Mouse (Mus musculus): ENCODE measurements around the gene Pds5b.
"Not testable (repeated sequence)": the region's sequence is repeated elsewhere in the genome, so short reads cannot be mapped to it uniquely, and the experiment has no call there.

Pds5b gene

DNA sequence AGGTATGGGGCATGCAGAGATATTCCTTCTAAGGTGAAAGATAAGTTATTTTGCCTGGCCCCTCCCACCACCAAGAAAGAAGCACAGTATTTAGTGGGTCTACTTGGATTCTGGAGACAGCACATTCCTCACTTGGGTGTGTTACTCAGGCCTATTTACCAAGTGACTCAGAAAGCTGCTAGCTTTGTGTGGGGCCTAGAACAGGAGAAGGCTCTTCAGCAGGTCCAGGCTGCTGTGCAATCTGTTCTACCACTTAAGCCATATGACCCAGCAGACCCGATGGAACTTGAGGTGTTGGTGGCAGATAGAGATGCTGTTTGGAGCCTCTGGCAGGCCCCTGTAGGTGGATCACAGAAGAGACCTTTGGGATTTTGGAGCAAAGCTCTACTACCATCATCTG, 33.1 kb downstream of the Pds5b start:
- not testable (repeated sequence) for DNase-seq (ENCODE audit: low spot score)

DNA sequence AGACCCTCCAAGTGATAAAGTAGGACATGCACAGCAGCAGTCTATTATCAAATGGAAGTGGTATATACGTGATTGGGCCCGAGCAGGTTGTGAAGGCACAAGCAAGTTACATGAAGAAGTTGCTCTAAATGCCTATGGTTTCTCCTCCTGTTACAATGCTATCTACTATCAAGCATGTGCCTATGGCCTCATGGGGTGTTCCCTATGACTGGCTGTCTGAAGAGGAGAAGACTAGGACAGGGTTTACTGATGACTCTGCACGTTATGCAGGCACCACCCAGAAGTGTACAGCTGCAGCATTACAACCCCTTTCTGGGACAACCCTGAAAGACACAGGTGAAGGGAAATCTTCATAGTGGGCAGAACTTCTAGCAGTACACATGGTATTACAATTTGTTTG, 33.6 kb downstream of the Pds5b start:
- DNase-seq (ENCODE audit: low spot score), result not testable (repeated sequence)

- DNase-seq (ENCODE audit: low spot score), result no peak
These were observed 38.0 kb downstream of the Pds5b start for GRCm38 (mm10) chr5:150711503-150711902.

- no peak for DNase-seq (ENCODE audit: low spot score)
These were observed 39.9 kb downstream of the Pds5b start for GRCm38 (mm10) chr5:150713431-150713830.

DNA sequence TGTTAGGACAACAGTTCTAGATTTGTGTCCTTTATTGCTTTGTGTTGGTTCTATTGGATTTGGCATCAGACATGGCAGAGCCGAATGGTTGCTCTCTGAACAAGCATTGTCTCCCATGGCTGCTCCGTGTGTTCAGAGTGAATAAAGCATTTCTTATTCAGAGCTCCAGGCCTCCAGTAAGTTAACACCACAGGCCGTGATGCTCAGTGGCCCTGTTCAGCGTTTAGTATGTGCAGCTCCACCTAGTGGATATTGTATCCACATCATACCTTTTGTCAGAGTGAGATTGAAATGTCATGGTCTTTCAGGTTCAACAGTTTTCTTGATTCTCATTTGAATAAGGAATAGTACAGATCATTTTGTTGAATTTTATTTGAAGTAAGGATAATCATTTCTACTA, 44.2 kb downstream of the Pds5b start:
- DNase-seq (ENCODE audit: low spot score), result no peak

- DNase-seq (ENCODE audit: low spot score), result no peak
These were observed 51.1 kb downstream of the Pds5b start for GRCm38 (mm10) chr5:150724641-150725040.

GRCm38 (mm10) chr5:150737028-150737427, 63.5 kb downstream of the Pds5b start:
- DNase-seq (ENCODE audit: low spot score), result not testable (repeated sequence)

- DNase-seq (ENCODE audit: low spot score), result no peak
These were observed 65.8 kb downstream of the Pds5b start for GRCm38 (mm10) chr5:150739311-150739710.

DNA sequence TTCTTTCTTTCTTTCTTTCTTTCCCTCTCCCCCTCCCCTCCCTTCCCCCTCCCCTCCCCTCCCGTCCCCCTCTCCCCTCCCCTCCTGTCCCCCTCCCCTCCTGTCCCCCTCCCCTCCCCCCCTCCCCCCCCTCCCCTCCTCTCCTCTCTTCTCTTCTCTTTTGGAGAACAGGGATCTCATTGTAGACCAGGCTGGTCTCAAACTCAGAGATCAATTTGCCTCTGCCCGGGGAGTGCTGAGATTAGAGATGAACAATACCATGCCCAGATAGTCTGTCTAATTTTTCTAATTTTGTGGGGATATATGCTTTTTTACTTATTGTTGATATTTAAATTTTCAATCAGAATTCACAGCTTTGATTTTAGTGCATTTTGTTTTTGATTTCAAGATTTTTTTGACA, 67.1 kb downstream of the Pds5b start:
- no peak for DNase-seq (ENCODE audit: low spot score)

DNA sequence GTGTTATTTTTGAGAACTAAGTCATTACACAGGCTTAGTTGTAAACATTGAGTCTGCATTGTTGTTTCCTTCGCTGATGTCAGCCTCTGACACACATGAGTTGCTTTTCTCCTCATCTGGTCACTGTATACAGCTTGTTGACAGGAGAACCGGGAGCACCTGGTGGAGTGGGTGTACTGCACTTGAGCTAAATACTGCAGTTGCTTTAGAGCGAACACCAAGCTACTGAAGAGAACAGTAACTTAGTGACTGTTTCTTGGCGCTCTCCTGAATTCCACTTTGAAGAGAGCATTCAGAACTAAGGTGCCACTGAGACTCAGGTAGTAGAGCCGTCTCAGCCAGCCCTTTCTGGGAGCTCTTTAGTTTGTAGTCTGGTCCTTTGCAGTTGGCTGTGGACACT, 83.1 kb downstream of the Pds5b start:
- no peak for DNase-seq (ENCODE audit: low spot score)

- DNase-seq (ENCODE audit: low spot score), result no peak
These were observed 98.9 kb downstream of the Pds5b start for GRCm38 (mm10) chr5:150772403-150772802.

DNA sequence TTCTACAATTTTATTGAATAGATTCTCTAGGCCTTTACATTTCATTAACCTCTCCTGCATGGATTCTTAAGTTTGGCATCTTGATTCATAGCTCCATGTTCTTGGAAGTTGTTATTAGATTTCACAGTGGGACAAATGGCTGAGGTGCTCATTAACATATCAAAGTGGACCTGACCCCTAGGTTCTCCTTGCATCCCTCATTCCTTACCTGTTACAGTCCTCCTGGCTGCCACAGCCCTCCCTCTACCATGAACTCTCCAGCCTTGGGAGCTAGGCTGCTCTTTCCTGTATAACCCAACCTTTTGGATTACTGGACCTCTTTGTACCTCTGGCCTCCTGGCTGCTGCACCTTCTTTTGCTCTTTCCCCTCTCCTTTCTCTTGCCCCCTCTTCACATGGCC, 99.5 kb downstream of the Pds5b start:
- no peak for DNase-seq (ENCODE audit: low spot score)

- no peak for DNase-seq (ENCODE audit: low spot score)
These were observed 114.7 kb downstream of the Pds5b start for GRCm38 (mm10) chr5:150788261-150788660.

DNA sequence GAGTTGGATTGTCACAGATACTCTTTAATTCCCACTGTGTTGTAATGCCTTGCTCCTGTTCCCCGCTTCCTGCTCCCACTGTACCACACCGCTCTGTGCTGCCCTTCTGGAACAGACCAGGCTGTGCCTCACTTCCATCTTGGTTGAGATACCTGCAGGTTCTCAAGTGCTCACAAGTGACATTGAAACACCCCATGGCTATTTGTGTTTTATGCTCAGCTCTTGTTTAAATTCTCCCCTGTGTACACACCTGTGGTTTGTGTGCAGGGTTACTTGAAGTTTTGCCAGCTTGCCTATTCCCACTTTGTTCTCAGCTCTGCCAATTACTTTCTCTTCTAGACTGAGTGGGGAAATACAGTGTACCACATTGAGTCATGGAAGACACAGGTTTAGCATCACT, 115.5 kb downstream of the Pds5b start:
- DNase-seq (ENCODE audit: low spot score), result no peak

DNA sequence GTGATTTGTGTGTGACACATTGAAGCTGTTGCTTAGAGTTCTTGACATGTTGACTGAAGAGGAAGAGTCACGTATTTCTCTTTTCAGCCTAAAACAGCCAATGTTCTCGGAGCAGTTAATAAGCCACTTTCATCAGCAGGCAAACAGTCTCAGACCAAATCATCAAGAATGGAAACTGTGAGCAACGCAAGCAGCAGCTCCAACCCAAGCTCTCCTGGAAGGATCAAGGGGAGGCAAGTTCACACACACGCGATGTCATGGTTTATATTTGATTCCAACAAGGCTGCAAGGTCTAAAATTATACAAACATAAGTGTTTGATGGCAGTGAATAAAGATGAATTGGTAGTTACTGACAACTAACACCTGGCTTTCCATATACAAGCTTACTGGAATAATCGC, 120.6 kb downstream of the Pds5b start:
- DNase-seq (ENCODE audit: low spot score), result no peak

GRCm38 (mm10) chr5:150800056-150800455, 126.5 kb downstream of the Pds5b start:
- no peak for DNase-seq (ENCODE audit: low spot score)

- no peak for DNase-seq (ENCODE audit: low spot score)
These were observed 140.8 kb downstream of the Pds5b start for GRCm38 (mm10) chr5:150814111-150814990.

DNA sequence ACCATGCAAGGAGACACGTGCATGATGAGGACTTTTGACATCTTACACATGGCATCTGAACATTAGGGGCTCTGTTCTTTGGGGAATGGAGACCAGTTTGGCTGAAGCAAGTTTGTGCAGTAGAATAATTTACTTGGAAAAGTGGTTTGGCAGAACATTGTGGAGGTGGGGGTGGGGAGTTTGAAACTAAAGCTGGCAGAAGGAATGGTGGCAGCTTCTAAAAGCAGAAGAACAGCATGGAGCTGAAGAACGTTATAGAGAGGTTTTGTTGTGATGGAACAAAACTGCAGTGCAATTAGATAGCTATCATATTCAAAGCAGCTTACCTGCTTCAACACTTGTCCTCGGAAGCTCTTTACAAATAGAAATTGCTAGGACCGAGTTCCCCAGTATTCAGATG, 141.9 kb downstream of the Pds5b start:
- no peak for DNase-seq (ENCODE audit: low spot score)

- no peak for DNase-seq (ENCODE audit: low spot score)
These were observed 143.2 kb downstream of the Pds5b start for GRCm38 (mm10) chr5:150816775-150817174.

- no peak for DNase-seq (ENCODE audit: low spot score)
These were observed 144.5 kb downstream of the Pds5b start for GRCm38 (mm10) chr5:150818041-150818440.

- no peak for DNase-seq (ENCODE audit: low spot score)
These were observed 145.3 kb downstream of the Pds5b start for GRCm38 (mm10) chr5:150818886-150819285.

GRCm38 (mm10) chr5:150819520-150819919, 146.0 kb downstream of the Pds5b start:
- DNase-seq (ENCODE audit: low spot score), result no peak

DNA sequence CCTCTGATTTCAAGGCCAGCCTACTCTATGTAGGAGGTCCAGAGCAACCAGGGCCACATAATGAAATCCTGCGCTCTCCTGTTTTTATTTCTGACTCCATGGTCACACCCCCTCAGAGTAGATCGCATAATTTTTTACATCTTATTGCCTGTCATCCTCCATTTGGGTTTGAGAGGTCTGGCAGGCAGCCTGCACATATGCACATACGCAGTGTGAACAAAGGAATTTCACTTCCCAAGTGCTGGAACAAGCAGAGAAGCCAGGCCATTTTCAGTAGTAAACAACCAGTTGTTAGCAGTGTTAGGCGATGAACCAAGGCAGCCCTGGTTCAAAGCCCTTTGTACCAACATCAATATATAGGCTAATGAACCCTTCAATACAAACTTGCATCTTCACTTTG, 147.6 kb downstream of the Pds5b start:
- no peak for DNase-seq (ENCODE audit: low spot score)

- no peak for DNase-seq (ENCODE audit: low spot score)
These were observed 149.2 kb downstream of the Pds5b start for GRCm38 (mm10) chr5:150822781-150823180.

Measured in ovary, postnatal 10 days (tissue).